Mouse (Mus musculus): ENCODE data around the gene Dpp6. TPM values are rescaled to one million over a fixed set of nuclear protein-coding genes. Genes with fewer than 3 reads are reported as not detected.

Dpp6 gene
- total RNA-seq, 2 experiments from 2014 or later, result not detected

DNA sequence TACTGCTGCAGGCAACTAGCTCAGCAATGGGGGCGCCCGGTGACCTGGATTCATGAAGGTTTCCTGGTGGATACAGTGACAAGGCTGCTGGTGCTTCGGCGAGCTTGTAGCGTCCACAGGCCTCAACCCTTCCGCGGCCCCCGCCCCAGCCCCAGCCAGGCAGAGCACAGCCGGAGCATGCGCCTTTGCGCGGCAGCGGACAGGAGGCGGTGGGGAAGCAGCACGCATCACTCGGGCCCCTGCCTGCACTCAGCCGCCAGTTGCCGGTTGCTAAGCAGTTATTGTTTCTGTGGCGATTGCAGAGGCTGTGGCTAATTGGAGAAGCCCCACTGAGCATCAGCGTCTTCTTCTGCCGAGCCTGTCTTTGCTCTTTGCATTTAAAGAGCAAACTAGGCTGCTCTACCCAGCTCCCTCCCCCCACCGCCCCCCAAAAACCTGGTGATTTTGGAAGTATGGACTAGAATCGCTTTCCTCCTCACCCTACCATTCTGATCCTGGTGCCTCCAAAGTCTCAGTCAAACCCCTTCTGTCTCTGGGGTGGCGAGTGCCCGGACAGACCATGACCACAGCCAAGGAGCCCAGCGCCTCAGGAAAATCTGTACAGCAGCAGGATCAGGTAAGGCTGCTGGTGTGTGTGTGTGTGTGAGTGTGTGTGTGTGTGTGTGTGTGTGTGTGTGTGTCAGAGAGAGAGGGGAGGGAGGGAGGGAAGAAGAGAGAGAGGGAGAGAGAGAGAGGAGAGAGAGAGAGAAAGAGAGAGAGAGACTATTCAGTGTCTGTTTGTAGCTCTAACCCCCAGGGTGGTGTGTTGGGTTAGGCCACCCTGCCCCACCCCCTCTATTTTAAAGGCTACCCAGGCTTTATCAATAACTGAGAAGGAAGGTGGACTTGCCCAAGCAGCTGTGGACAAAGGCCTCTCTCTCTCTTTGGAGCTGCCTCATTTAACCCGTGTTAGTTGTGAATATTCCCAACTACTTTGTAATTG, 445.0 kb downstream of the Dpp6 start:
- ATAC-seq (replicated peaks; ENCODE audit: low FRiP score, poor library complexity, severe bottlenecking), result no peak

DNA sequence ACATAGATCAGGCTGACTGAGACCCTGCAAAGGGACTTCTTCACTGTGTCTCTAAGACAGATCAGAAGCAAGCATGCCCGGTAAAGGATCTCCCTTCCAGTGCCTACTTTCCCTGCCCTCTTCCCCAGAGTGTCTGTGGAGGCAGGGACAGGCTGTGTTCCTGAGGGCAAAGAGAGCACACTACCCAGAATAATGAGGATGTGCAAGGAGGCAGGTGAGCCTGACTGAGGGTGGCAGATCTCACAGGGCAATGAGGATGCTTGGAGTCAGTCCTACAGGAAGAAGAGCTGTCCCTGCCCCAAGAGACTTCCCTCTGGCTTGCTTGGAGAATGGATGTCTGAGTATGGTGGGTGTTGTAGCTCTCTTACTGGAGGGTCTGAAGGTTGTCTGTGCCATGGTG, 445.7 kb downstream of the Dpp6 start:
- no peak for ATAC-seq (replicated peaks; ENCODE audit: low FRiP score, poor library complexity, severe bottlenecking)

DNA sequence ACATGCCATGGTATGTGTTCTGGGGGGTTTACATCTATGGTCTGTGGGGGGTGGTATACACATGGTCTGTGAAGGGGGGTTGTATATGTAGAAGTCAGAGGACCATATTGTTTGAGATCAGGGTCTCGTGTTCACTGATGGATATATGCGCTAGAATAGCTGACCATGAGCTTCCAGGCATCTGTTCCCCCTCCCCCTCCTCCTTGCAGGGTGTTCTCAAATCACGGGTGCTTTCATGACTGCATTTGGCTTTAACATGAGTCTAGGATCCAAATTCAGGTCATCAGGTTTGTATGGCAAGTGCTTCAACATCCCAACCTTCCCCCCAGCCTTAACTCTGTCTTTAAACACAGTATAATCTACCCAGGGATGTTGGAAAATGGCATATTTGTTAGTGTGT, 448.3 kb downstream of the Dpp6 start:
- ATAC-seq (replicated peaks; ENCODE audit: low FRiP score, poor library complexity, severe bottlenecking), result no peak

DNA sequence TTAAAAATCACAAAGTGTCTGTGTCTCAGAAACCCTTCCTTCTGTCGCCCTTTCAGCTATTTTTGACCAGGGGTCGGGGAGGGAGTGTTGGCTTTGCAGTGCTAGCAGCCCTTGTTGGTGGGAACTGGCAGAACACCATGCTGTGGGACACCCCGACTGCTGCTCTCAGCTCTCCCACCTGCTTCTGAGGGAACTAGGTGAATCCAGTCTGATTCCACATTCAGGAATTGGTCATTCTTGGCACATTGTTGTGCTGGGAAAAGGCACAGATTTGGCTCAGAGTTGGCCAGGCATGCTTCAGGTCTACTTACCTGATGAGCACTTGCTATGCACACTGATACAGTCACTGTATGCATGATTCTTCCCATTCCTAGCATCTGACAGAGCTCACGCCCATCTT, 454.3 kb downstream of the Dpp6 start:
- no peak for ATAC-seq (replicated peaks; ENCODE audit: low FRiP score, poor library complexity, severe bottlenecking)

DNA sequence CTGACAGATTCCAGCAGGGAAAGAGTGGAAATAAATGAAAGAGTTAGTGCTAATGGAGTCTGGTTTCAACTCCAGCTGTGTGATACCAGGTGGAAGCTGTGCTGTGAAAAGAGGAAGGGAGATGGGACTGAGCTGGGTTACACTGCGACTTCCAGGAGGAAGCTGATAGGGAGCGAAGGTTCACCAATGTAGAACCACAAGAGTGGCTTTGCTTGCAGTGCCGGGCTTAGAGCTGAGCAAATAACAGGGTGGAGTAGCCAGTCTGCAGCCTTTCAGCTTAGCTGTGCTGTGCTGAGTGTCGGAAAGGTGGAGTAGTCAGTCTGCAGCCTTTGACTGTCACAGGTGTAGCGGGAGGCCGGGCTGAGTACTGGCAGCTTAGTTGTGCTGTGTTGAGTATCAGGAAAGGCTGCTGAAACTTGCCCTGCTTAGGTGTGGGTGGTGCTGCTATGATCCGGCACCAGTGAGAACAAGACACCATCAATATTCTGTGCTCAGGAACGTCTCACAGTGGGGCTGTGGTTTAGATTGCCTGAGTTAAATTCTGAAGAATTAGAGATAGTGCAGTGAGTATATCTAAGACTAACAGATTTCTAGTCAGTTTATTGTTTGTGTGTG, 457.9 kb downstream of the Dpp6 start:
- no peak for ATAC-seq (replicated peaks; ENCODE audit: low FRiP score, poor library complexity, severe bottlenecking)

DNA sequence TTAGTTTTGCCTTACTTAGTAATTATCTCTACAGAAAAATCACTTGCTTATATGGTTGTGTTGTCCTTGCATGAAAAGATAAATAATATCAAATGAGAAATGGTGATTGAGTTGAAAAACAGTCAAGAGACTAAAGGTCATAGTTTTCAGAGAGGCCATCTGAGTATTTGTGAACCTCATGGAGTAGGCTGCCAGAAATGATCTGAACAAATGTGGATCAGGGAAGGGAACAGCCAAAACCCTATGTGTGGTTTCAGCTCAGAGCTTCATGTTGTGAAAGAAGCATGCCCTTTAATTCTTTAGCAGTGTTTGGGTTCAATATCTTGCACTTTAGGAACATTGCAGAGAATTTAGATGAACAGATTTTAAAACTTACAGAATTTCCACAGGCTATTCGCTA, 458.9 kb downstream of the Dpp6 start:
- no peak for ATAC-seq (replicated peaks; ENCODE audit: low FRiP score, poor library complexity, severe bottlenecking)

DNA sequence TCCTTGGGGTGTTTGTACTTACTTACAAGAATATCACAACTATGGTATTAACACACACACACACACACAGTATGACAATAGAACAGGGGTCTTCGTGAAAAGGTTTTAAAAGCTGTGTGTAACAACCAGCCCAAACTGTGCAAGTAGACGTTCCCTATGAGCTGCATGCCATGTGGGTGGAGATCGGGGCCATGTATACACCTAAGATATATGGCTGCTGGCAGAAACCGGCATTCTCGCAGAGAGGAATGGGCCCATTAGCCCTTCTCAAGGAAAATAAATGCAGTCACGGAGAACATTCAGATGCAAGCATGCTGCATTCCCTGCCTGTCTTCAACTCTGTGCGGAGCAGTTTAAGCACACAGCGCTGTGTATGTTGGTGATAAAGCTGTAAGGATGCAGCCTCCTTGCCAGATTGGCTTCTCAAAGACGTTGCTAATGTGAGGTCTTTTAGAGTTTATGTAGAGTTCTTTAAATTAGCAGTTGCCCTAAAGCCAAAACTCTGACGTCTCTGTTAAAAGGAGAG, 461.2 kb downstream of the Dpp6 start:
- no peak for ATAC-seq (replicated peaks; ENCODE audit: low FRiP score, poor library complexity, severe bottlenecking)

DNA sequence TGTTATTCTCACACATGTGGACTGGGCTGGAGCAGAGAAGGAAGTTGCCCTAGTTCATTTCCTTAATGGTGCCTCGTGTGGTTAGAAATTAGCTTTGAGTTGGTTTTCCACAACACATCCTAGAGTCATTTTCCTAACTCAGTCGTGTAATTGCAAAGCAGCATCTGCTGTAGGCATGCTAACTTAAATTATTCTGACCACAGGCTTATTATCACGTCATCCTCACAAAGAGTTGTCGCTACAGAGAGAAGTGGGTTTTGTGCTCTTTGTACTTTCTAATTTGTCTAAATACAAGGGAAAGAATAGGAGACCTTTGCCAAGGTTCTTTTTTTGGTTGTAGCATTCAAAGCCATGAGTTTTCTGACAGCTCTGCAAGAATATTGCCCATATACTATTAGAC, 469.9 kb downstream of the Dpp6 start:
- no peak for ATAC-seq (replicated peaks; ENCODE audit: low FRiP score, poor library complexity, severe bottlenecking)

DNA sequence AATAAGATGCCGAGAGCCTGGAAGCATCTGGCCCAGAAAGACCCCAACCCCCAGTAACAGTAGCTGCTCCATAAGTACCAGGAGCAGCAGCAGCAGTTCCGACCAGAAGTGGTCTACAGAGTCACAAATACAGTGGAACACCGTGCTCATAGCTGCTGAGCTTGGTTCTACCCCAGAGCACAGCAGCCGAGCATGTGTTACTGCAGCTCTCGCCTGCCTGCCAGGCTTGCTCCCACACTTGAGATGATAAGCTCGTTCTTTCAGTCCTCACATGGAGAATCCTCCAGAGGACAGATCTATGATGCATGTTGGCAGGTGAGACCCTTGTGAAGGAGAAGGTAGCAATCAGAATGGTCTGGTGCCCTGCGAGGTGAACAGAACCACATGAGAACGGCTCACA, 474.4 kb downstream of the Dpp6 start:
- ATAC-seq (replicated peaks; ENCODE audit: low FRiP score, poor library complexity, severe bottlenecking), result no peak

DNA sequence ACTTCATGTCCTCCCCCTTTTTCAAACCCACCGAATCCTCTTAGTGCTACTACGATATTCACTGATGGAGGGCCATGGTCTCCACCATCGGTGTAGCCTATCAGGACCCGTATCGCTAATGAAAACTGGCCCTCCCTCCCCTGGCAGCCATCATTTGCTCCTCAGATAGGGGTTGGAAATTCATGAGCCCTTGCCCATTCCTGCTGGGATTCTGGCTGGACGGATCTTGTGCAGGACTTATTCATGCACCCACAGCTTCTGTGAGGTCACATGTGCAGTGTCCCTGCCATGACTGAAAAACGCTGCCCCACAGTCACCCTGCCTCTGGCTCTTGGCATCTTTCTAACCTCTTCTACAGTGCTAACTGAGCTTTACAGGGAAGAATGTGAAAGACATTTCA, 475.2 kb downstream of the Dpp6 start:
- ATAC-seq (replicated peaks; ENCODE audit: low FRiP score, poor library complexity, severe bottlenecking), result no peak

DNA sequence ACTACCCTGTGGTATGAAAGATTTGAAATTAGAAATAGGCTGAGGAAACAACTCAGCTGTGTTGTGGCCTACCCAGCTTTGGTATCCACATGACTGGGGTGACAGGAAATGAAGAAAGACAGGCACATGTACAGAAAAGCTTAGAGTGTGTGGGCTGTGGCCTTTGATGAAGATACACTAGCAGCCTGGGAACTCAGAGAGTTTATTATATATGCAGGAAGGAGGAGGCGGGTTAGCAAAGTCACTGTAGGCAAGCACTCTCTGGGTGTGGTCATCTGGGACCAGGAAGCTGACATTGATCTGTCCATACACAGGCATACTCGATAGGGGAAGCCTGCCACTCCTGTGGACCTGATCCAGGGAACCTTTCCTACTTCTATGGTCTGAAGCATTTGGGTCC, 487.1 kb downstream of the Dpp6 start:
- ATAC-seq (replicated peaks; ENCODE audit: low FRiP score, poor library complexity, severe bottlenecking), result no peak

DNA sequence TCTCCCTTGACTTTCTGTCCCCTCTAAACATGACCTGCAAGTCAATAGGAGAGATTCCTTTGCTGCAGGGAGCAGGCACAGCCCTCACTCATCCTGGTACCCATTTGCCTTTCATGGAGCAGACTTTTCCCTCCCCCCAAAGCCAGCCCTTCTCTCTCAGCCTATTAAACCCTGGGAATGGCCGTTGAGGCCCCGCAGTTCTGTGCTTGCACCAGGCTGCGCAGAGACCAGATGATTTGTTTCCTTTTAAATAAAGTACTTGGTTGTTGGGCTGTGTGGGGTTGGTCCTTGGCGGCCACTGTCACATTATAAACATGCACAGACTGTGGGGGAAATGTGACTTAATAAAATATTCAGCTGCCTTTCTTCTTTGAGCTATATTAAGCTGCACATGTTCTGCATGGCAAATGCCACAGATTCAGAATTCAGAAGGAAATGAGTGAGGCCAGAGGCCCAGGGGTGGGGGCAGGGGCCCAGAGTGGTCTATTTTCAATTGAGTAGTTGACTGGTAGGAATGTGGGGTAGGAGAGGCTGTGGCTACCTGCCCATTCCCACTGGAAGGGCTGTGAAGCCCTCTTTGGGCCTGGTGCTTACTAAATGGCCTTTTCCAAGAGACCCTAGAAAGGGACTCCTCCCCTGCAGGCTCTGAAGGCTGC, 489.6 kb downstream of the Dpp6 start:
- ATAC-seq (replicated peaks; ENCODE audit: low FRiP score, poor library complexity, severe bottlenecking), result no peak

DNA sequence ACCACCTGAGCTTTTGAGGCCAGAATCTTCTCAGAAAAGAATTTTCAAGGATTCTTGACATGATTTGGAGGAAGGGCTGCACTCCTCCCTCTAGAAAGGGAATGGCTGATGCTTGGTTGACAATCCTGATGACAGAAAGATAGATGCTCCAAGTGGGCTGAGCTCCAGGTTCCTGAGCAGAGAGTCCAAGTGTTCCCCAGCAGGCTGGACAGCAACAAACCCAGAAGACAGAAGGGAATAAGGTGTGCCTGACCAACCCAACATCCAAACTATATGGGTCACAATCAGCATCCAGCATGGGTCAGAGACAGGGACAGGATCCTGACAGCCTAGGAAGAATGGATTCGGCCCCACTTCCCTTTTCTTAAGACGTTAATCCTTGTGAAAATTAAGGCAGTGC, 493.2 kb downstream of the Dpp6 start:
- ATAC-seq (replicated peaks; ENCODE audit: low FRiP score, poor library complexity, severe bottlenecking), result no peak

DNA sequence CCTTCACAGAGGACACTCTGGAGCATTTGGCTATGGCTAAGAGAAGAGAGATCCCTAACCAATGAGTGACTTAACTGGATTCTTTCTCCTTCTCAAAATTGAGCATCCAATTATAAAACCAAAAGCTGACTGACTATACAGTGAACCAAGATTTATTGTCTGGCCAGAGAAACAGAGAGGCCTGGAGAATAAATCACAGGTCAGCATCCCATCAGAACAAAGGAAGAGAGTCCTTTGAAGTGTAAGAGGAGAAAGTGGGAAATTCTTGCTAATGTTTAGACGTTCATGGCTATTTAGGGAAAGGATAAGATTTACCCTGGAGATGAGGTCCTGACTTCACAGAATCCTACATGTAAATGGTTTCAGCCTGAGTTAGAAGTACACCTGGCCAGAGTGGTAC, 499.7 kb downstream of the Dpp6 start:
- ATAC-seq (replicated peaks; ENCODE audit: low FRiP score, poor library complexity, severe bottlenecking), result no peak

DNA sequence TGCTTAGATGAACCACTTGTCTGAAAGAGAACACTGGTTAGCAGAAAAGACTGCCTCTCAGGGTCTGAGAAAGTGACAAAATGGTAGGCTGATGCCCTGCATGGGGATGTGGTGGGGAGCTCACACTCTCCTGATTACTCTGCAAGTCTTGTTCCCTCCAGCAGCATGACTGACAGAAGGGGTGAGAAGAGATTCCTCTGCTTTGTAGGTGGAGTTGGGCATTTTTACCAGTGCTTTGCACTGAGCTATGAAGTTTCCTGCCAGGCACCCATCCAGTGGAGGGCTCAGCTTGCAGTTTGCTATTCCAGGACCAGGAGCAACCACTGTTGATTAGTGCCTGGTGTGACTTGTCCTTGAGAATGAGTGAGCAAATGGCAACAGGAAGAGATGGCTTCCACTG, 500.3 kb downstream of the Dpp6 start:
- no peak for ATAC-seq (replicated peaks; ENCODE audit: low FRiP score, poor library complexity, severe bottlenecking)

DNA sequence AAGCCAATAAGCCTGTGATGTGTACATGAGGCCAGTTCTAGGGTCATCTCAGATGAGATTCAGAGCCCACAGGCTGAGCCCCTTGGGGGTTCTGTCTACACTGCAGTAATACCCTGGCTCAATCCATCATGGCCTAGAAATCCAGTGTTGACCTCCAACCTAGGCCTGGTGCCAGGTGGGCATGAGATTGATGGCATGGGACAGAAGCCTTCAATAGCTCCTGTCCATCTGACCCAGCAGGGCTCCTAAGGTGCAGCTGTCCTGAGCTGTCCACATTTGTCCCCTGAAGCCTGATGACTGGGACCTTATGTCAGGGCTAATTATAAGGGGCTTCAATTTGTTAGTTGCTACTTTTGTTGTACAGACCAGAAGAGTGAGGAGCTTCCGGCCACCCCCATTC, 500.8 kb downstream of the Dpp6 start:
- no peak for ATAC-seq (replicated peaks; ENCODE audit: low FRiP score, poor library complexity, severe bottlenecking)

DNA sequence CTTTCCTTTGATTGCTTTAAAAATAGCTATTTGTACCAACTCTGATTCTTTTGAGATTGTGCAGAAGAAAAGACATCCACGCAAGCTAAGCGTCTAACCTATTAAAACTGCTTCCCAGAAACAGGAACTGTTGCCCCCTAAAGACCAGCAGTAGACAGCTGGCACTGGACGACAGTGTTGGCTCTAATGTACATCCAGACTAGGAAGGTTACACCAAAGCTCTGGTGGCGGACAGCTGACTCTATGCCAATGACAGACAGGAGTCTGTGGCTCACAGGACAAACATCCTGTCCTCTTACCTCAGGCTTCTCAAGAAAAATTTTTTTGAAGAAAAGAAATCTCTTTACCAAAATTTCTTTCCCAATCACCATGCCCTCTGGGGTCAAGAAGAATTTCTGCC, 502.7 kb downstream of the Dpp6 start:
- ATAC-seq (replicated peaks; ENCODE audit: low FRiP score, poor library complexity, severe bottlenecking), result no peak

DNA sequence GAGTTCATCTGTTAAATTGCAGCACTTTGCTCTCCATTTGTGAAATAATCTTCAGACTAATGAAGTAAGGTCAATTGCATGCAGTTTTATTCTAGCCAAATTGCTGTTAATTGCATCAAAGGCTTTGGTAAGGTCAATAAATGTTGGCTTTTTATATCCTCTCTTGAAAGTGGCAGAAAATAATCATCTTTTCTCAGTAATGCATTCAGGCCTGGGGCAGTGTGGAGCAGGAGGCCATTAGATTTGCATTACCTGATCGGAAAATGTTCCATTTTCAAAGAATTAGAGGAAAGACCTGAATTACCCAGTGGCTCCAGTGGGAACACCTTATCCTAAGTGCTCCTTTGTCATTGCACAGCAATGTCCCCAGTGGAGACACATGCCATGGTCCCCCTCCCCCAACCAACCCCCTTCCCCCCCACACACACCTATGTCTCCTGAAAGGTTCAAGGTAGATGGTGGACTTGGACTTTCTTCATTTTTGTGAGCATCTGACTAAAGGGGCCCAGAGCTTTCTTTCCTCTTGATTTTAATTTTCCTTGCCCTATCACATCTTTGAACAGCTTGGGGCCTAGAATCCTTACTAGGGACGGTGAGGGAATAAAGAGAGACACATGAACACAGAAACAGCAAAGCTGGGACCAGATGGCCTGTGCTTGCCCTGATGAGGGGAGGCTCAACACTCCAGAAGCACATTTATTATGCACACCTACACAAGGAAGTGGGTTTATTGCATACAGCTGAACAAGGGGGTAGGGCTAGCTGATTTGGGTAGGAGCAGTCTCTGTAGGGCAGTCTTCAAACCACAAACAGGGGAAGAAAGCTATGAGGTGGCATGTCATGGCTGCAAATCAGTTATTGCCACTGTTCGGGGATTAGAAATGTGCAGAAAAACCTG, 506.1 kb downstream of the Dpp6 start:
- no peak for ATAC-seq (replicated peaks; ENCODE audit: low FRiP score, poor library complexity, severe bottlenecking)

DNA sequence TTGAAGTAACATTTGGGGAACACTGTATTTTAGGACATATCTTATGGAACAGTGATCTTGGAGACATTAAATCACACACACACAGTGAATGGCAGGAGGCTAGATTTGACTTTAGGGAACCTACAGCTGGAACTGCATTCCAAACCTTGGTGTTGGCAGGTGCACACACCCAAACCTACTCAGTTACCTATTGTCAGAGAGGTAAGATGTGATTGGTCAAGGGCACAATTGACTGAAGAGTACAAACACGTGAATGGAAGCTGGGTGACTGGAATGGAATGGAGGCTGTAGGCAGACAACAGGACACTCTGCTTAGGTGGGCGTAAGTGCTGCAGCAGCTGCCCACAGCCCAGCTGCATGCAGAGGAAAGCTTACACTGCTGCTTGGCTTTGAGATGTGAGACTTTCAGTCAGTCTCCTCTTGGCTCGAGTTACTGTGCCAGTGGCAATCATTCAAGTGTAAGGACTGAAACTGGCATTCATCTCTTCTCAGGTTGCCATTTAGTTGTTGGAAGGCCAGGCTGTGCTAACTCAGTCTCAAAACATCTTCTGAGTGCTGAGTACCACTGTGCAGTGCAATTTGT, 507.4 kb downstream of the Dpp6 start:
- ATAC-seq (replicated peaks; ENCODE audit: low FRiP score, poor library complexity, severe bottlenecking), result no peak
